Mouse (Mus musculus) CH12F3 (cell line): ENCODE data around the gene Bmp3.

Experiments
- in situ Hi-C: fragments of 300-500 bp; cut with MboI; formaldehyde crosslinking; loops from 2 replicates; pipeline ENCODE4 v1.14.3; 2020; ENCODE audit warnings: low sequenced_read_pairs

Bmp3 gene

DNA sequence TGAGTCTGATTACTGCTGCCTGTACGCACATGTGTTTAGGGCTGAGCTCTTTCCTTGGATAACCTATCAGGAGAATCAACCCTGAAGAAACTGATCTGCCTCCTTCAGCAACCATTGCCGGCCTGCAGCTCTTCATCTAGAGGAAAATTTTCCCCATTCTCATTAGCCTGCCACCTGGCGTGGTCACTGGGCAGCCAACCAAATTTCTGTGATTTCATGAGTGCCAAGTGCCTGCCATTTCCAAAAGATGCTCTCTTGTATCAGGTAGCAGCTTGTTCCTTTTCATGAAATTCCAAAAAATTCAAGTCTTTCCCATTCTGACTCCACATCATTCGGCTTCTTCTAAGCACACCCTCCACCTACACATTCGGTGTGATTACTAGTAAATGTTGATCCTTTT lies 46.7 kb downstream of the Bmp3 start:
- in situ Hi-C loops: no loop called here

GRCm38 (mm10) chr5:98902339-98902738 lies 48.1 kb downstream of the Bmp3 start:
- in situ Hi-C loops: no loop called here

DNA sequence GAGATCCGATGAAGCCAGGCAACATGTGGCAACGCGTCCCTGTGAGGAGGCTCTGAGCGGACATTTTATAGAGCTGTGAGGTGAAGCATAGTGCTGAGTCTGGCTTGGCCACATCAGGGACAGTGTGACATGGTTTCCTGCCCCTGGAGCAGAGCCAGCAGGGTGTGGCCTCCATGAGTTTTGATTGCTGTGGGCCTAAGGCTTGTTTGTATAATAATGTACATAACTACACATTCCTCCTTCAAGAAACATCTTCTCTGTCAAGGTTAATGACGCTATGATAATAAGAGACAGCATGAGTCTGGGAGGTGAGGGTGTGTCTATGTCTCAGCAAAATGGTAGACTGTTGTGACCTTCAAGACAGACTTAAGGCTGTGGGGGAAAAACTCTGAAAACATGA lies 64.5 kb downstream of the Bmp3 start:
- in situ Hi-C loops: no loop called here

DNA sequence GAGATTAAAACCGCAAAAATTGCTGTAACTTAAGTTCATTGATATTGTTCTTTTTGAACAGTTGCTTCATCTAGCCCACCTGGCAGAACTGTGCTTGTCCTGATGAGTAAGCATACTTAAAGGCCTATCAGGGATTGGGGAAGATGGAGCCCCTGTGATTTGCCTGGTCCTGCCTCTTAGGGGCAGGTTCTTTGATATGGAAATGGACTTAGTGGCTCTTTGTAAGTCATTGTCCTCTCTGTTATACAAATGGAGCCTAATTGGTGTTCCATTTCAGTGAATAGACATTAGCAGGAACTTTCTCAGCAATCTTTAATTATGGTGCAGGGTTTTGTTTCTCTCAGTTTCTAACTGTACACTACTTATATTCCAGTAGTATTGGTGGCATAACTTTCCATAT lies 67.4 kb downstream of the Bmp3 start:
- in situ Hi-C loops: no loop called here

DNA sequence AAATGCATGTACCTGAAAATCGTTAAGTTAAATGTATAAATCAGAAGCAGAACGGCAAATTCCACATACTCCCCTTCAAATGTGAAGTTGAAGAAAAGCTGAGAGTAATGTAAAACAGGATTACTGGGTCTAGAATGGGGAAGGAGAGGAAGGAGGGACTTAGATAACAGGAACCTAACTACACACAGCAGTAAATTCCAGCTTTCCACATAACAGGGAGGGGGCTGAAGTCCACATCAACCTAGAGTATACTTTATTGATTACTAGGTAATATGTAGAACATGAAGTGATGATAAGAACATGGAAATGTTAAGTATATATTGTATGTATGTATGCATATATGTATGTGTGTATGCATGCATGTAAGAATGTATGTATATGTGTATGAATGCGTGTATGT lies 68.7 kb downstream of the Bmp3 start:
- in situ Hi-C loops: no loop called here
